Mouse (Mus musculus) kidney, embryonic 15.5 days (tissue): ENCODE data around the gene Sfxn2. TPM values are rescaled to one million over a fixed set of nuclear protein-coding genes. Genes with fewer than 3 reads are reported as not detected.

Experiments used
- ATAC-seq: fragments of 200-750 bp; cut with Nextera tagmentation; replicated peaks from 2 replicates; pipeline ENCODE4 v1.8.0; 2017; ENCODE audit warnings: moderate TSS enrichment; ENCODE audit not compliant: low FRiP score
- H3K27ac ChIP-seq: fragments of 300-500 bp; sonication (generic); 2 replicates; pipeline ENCODE4 v1.5.1; 2015; ENCODE audit warnings: mild to moderate bottlenecking, inconsistent platforms
- H3K27me3 ChIP-seq: fragments of 300-500 bp; sonication (generic); 2 replicates; pipeline ENCODE4 v1.6.1; 2015; ENCODE audit warnings: inconsistent platforms
- H3K36me3 ChIP-seq: fragments of 300-500 bp; sonication (generic); 2 replicates; pipeline ENCODE4 v1.6.1; 2015; ENCODE audit warnings: inconsistent platforms
- H3K4me1 ChIP-seq: fragments of 300-500 bp; sonication (generic); 2 replicates; pipeline ENCODE4 v1.6.1; 2015; ENCODE audit warnings: inconsistent platforms
- H3K4me2 ChIP-seq: fragments of 300-500 bp; sonication (generic); 2 replicates; pipeline ENCODE4 v1.6.1; 2015; ENCODE audit warnings: moderate library complexity, mild to moderate bottlenecking, inconsistent platforms
- H3K4me3 ChIP-seq: fragments of 300-500 bp; sonication (generic); replicated peaks from 2 replicates; pipeline ENCODE4 v1.5.1; 2015; ENCODE audit warnings: mild to moderate bottlenecking, inconsistent platforms
- H3K9ac ChIP-seq: fragments of 300-500 bp; sonication (generic); 2 replicates; pipeline ENCODE4 v1.6.1; 2015; ENCODE audit warnings: mild to moderate bottlenecking, inconsistent platforms
- H3K9me3 ChIP-seq: fragments of 300-500 bp; sonication (generic); replicated peaks from 2 replicates; pipeline ENCODE4 v1.6.1; 2016; ENCODE audit warnings: inconsistent platforms
- WGBS: fragments of 180-500 bp; shearing (Covaris S2); methylation state at CpG from one replicate; pipeline ENCODE4 v1.1.7; 2015; ENCODE audit warnings: mixed read lengths; 5-methylcytosine and 5-hydroxymethylcytosine counted together
- polyA plus RNA-seq: library from polyadenylated mRNA; unstranded; fragments of >200 nt; fragmentation: Nextera tagmentation; extraction: Ambion mirVana; gene quantifications from 2 replicates; pipeline ENCODE4 v1.2.1, GENCODE M21; 2015

Sfxn2 gene
- polyA plus RNA-seq, 1 experiment from 2014 or later: 33.0 TPM

DNA sequence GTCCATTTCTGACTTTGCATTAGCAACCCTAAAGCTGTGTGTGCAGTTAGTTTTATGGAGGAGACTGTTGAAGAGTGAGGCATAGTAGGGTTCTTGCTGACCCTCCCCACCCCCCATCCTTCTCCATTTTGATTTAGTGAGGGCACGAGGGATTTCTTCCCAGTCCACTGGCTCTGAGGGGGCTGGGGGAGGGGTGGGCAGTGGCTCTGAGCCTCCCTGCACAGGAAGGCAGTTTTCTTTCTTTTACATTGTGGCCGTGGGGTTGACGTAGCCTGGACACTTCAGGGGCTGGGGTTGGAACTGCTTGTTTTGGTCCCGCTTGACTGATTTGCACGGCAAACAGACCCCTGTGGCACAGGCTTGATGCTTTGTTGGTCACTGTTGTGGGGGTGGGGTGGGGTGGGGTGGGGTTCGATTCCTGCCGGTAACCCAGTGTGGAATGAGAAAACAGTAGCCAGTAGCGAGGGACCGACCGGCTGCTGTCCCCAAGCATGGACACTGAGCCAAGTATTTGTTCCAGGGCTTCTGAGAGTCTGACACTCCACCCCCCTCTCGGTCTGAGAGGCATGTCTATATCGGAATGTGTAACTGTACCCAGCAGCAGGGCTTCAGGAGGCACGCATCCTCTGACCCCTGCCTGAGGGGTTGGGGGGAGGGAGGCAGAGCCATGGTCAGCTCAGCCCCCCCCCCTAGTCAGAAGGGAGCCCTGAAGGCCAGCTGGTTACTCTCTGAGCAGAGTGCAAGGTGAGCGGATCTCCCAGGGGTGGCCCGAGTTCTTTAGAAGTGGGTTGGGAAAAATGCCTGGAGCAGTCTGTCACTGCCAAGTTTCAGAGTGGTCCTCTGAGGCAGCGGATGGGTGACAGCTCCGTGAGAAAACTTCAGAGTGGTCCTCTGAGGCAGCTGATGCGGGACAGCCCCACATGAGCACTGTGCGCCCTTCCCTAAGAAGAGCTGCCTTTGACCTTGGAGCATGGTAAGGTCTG is 50.9 kb downstream of the Sfxn2 start:
- WGBS: 8% methylated on average over 19 of the region's 19 CpGs
- peak; percentile 71 for ATAC-seq
- Histone ChIP-seq H3K4me1 (peaks cover 67% of the 10 kb centered on the region), H3K36me3 (peaks cover 12% of the 10 kb centered on the region; the same call in 1 of the 2 replicates), H3K9ac (peak overlapping the region; percentile 43), H3K27me3 (no peaks in the 10 kb centered on the region), H3K9me3 (no peaks in the 10 kb centered on the region), H3K4me3 (peak overlapping the region; percentile 40), H3K4me2 (peak overlapping the region; percentile 61), H3K27ac (peak overlapping the region; percentile 93)

DNA sequence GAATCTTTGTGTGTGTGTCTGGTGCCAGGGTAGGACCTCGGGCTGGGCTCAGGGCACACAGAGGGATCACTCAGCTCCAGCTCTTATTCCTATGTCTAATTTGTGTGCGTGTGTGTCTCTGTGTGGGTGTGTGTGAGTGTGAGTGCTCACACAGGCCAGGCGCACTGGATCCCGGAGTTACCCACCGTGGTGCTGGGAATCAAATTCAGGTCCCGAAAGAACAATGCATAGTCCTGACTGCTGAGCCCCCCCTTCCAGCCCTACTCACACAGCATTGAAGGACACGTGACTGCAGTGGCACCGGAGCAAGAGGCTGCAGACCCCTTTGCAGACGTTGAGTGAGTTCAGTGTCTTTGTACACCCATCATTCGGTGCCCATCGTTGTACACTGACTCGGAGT is 51.9 kb downstream of the Sfxn2 start:
- Histone ChIP-seq H3K4me3 (no peak overlapping the region), H3K4me1 (peaks cover 62% of the 10 kb centered on the region)
- 91% methylated on average over 12 of the region's 12 CpGs for WGBS

DNA sequence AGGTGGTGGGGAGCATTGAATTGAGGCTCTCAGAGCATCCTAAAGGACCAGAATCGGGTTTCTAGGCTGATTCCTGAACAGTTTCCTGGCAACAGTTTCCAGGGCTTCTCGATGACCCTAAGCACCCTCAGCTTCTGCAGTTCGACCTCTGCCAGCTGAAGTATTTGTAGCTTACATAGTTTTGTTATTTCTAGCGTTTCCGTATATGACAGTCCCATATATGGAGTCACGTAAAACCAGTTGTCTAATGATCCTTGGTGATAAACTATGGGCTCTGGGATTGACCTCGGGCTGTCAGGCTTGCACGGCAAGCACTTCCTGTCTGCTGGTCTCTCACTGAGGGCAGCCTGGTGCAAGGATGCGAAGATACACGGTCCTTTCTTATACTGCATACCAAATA is 52.4 kb downstream of the Sfxn2 start:
- Histone ChIP-seq H3K36me3 (peaks cover 12% of the 10 kb centered on the region; the same call in 1 of the 2 replicates), H3K9ac (no peak overlapping the region), H3K4me3 (no peak overlapping the region), H3K4me2 (no peak overlapping the region), H3K27me3 (no peaks in the 10 kb centered on the region), H3K27ac (0 out of 2 replicates have a peak overlapping the region, but pooled peaks have one; percentile 33), H3K4me1 (peaks cover 61% of the 10 kb centered on the region), H3K9me3 (no peaks in the 10 kb centered on the region)
- 37% methylated on average over 10 of the region's 10 CpGs for WGBS
- ATAC-seq: no peak

More for the DNA sequence above, 51.9 kb downstream of the Sfxn2 start:
- H3K27ac ChIP-seq: peak overlapping the region; percentile 93; the same call in 1 of the 2 replicates
- H3K27me3 ChIP-seq: no peaks in the 10 kb centered on the region
- ATAC-seq: no peak
- no peaks in the 10 kb centered on the region for H3K9me3 ChIP-seq
- no peak overlapping the region for H3K9ac ChIP-seq
- H3K36me3 ChIP-seq: peaks cover 12% of the 10 kb centered on the region; the same call in 1 of the 2 replicates
- peak overlapping the region; percentile 61 for H3K4me2 ChIP-seq

DNA sequence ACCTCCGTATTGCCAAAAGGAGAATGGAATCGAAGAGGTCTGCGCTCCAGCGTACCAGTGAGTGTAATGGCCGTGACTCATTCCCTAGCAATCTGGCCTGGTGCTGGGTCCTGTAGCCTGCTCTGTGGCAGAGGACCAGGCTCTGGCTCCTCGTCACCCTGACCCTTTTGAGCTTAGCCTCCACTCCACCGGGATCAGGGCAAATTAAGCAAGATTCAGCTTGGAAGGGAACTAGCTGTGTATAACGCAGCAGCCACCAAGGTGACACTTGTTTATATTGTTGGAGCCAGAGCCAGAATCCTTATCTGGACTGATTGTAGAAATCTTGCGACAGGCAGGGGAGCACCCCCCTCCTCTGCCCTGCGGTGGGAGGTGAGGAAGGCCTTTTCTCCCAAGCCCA is 55.2 kb downstream of the Sfxn2 start:
- no peak overlapping the region for H3K9ac ChIP-seq
- H3K27me3 ChIP-seq: no peaks in the 10 kb centered on the region
- peaks cover 34% of the 10 kb centered on the region for H3K4me1 ChIP-seq
- ATAC-seq: no peak
- no peaks in the 10 kb centered on the region for H3K9me3 ChIP-seq
- H3K4me2 ChIP-seq: no peak overlapping the region
- no peak overlapping the region for H3K4me3 ChIP-seq
- 83% methylated on average over 10 of the region's 10 CpGs for WGBS
- H3K27ac ChIP-seq: no peak overlapping the region
- peaks cover 12% of the 10 kb centered on the region; the same call in 1 of the 2 replicates for H3K36me3 ChIP-seq

DNA sequence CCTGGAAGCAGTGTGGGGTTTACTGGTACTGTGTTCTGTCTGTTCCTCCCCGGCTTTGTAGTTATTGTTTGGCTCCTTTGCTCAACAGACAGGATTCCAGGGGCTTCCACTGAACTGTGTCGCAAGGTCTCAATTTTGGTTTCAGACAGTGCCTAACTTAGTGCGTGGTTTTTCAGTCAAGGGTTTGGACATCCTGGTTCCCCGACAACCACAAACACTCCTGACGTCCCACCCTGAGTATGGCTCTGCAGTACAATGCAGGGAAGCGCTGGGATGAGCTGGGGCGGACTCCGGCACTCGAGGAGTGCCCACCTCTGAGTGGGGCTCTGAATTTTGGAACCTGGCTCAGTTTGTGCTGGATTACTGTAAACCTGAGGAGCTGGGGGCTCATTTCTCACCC is 56.6 kb downstream of the Sfxn2 start:
- H3K36me3 ChIP-seq: peaks cover 12% of the 10 kb centered on the region; the same call in 1 of the 2 replicates
- H3K9me3 ChIP-seq: no peaks in the 10 kb centered on the region
- H3K9ac ChIP-seq: no peak overlapping the region
- H3K4me1 ChIP-seq: peaks cover 22% of the 10 kb centered on the region
- H3K4me2 ChIP-seq: no peak overlapping the region
- H3K4me3 ChIP-seq: no peak overlapping the region
- no peak for ATAC-seq
- no peaks in the 10 kb centered on the region for H3K27me3 ChIP-seq
- no peak overlapping the region for H3K27ac ChIP-seq
- 84% methylated on average over 9 of the region's 9 CpGs for WGBS

DNA sequence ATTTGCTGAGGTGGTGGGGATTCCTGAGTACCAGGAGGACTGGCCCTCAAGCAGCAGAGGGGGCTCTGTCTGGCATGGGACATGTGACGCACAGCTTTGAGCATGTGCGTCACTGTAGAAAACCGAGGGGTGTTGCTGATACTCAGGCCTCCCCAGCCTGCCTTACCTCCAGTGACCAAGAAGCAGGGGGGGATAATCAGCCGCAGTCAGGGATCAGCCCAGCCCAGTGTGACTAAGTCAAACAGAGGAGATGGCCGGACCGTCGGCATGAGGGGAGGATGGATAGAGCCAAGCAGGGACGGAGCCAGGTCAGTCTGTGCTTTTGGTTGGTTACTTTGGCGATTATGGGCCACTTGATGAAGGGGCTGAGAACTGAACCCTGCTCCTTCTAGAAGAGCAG is 58.5 kb downstream of the Sfxn2 start:
- peaks cover 30% of the 10 kb centered on the region for H3K4me1 ChIP-seq
- H3K4me2 ChIP-seq: no peak overlapping the region
- 90% methylated on average over 9 of the region's 9 CpGs for WGBS
- H3K4me3 ChIP-seq: no peak overlapping the region
- no peak overlapping the region for H3K9ac ChIP-seq
- no peak for ATAC-seq
- H3K27ac ChIP-seq: no peak overlapping the region
- no peaks in the 10 kb centered on the region for H3K9me3 ChIP-seq
- no peaks in the 10 kb centered on the region for H3K27me3 ChIP-seq
- peaks cover 8% of the 10 kb centered on the region; the same call in 1 of the 2 replicates for H3K36me3 ChIP-seq

DNA sequence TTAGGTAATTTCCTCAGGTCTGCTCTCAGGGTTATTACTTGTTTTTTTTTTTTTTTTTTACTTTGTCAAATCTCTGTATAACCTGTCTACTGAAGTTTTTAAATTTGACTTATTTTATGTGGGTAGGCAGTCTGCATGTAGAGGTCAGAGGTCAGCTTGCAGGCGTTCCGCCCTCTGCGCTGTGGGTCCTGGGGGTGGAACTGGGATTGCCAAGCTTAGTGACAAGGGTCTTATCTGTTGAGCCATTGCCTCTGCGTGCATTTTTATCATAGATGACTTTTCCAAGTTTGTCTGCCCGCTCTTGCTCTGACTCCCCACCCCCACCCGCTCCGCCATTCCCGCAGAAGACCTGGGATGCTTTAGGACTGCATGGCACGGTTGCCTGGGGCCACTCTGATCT is 62.6 kb downstream of the Sfxn2 start:
- Histone ChIP-seq H3K4me3 (no peak overlapping the region), H3K27me3 (no peaks in the 10 kb centered on the region), H3K36me3 (peaks cover 19% of the 10 kb centered on the region), H3K9me3 (no peaks in the 10 kb centered on the region), H3K4me1 (peaks cover 51% of the 10 kb centered on the region), H3K9ac (no peak overlapping the region), H3K4me2 (no peak overlapping the region), H3K27ac (peak overlapping the region; percentile 71; the same call in 1 of the 2 replicates)
- WGBS: 63% methylated on average over 9 of the region's 9 CpGs
- no peak for ATAC-seq

DNA sequence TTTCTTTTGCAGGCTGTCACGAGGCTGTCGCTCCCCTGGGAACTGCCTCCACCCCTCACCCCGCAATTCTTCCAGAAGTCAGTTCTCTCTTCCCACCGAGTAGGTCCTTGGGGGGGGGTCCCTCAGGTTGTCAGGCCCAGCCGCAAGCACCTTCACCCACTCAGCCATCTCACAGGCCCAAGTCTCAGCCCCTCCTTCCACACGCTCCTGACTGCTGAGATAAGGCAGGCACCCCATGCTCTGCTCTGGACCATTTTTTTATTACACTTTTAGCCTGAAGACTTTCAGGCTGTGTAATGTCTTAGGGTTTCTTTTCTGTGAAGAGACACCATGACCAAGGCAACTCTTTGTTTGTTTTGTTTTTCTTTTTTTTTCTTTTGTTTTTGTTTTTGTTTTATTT is 64.4 kb downstream of the Sfxn2 start:
- ATAC-seq: no peak
- Histone ChIP-seq H3K4me2 (no peak overlapping the region), H3K27ac (0 out of 2 replicates have a peak overlapping the region, but pooled peaks have one; percentile 22), H3K4me1 (peaks cover 70% of the 10 kb centered on the region), H3K4me3 (no peak overlapping the region), H3K9me3 (no peaks in the 10 kb centered on the region), H3K9ac (no peak overlapping the region), H3K36me3 (peaks cover 19% of the 10 kb centered on the region), H3K27me3 (no peaks in the 10 kb centered on the region)
- 47% methylated on average over 6 of the region's 6 CpGs for WGBS

DNA sequence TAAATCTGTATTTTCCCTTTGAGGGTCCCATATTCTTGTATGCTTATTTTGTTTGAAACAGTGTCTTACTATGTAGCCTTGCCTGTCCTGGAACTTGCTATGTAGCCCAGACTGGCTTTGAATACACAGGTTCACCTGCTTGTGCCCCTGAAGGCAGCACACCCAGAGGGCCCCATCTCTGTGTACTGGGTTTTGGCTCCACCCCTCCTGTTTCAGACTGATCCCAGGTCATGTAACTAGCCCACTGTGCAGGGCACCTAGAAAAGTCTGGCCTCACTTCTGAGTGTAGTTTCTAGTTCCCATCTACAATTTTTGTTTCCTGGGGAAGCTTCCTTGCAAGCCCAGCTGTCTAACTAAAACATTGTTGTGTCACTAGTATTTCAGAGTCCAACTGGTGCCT is 65.9 kb downstream of the Sfxn2 start:
- ATAC-seq: no peak
- Histone ChIP-seq H3K9ac (no peak overlapping the region), H3K4me1 (peaks cover 82% of the 10 kb centered on the region), H3K36me3 (peaks cover 19% of the 10 kb centered on the region), H3K27me3 (no peaks in the 10 kb centered on the region), H3K4me2 (no peak overlapping the region), H3K4me3 (no peak overlapping the region), H3K27ac (peak overlapping the region; percentile 57), H3K9me3 (no peaks in the 10 kb centered on the region)

DNA sequence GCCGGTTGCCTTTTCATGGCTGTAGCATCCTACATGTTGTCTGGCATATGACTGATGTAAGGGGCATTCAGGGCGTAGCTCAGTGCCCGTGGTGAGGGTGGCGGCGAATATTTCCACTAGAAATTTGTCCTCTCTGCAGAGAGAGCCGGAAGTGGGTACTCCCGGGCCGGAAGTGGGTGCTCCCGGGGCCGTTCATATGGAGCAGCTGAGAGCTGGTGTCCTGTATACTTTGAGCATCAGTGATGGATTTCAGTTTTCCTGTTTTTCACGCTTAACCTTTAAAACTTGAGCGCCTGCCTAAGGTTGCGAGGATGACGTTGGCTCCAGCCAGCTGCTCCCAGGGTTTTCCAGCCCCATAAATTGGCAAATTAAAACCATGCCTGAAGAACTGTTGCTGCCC is 66.3 kb downstream of the Sfxn2 start:
- WGBS: 73% methylated on average over 14 of the region's 14 CpGs
- ATAC-seq: no peak
- no peak overlapping the region for H3K4me2 ChIP-seq
- peaks cover 86% of the 10 kb centered on the region for H3K4me1 ChIP-seq
- H3K36me3 ChIP-seq: peaks cover 19% of the 10 kb centered on the region
- no peaks in the 10 kb centered on the region for H3K27me3 ChIP-seq
- H3K9me3 ChIP-seq: no peaks in the 10 kb centered on the region
- peak overlapping the region; percentile 57 for H3K27ac ChIP-seq
- no peak overlapping the region for H3K4me3 ChIP-seq
- H3K9ac ChIP-seq: no peak overlapping the region

DNA sequence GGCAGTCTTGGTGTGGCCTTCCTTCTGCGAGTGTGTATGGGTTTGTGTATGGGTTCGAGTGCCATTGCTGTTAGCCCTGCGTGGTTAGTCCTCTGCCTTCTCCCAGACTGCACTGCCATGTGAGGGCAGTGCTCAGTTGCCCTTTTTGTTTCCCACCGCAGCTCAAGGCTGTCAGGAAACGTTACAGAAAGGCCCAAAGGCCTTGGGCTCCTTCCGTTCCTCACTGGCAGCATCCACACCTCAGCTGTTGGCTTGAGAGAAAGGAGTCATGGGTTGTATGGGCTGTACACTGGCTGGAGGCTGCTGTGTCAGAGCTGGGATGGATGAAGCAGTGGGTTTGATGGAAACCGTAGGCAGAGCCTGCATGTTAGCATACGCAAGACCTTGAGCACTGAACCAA is 67.6 kb downstream of the Sfxn2 start:
- Histone ChIP-seq H3K4me3 (no peak overlapping the region), H3K27me3 (no peaks in the 10 kb centered on the region), H3K4me1 (peaks cover 90% of the 10 kb centered on the region), H3K9me3 (no peaks in the 10 kb centered on the region), H3K36me3 (peaks cover 20% of the 10 kb centered on the region), H3K9ac (no peak overlapping the region), H3K4me2 (no peak overlapping the region), H3K27ac (peak overlapping the region; percentile 92)
- 82% methylated on average over 8 of the region's 8 CpGs for WGBS
- ATAC-seq: no peak

DNA sequence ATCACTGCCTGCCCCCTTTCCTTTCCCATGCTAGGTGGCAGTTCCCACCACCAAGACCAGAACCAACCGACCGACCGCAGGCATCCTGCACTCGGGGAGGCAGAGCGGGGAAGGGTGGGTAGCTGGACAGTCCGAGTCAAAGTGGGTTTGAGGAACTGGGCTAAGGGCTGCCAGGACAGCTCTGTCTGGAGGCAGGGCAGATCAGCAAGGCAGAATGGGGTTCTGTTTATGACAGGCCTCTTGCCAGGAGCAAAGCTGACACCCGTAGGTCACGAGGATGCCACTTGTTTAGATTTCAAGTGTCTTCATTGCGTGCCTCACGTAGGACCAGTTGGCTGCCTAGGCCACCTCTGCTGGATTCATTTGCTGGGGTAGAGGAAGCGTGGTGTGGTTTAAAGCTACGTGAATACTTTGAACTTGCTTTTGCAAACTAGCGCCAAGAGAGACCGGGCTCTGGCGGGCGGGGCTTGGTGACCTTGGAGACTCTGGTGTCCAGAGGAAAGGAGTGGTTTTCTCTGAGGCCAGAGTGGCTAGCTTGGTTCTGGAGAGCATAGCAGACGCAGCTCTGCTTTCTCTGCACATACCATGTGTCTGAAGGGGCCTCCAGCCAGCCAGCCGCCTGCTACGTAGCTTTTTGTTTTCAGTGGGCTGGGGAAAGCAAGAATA is 68.4 kb downstream of the Sfxn2 start:
- no peaks in the 10 kb centered on the region for H3K9me3 ChIP-seq
- peak overlapping the region; percentile 20 for H3K4me2 ChIP-seq
- H3K9ac ChIP-seq: 0 out of 2 replicates have a peak overlapping the region, but pooled peaks have one; percentile 3
- H3K4me3 ChIP-seq: no peak overlapping the region
- H3K36me3 ChIP-seq: peaks cover 28% of the 10 kb centered on the region
- H3K4me1 ChIP-seq: peaks cover 90% of the 10 kb centered on the region
- H3K27ac ChIP-seq: peak overlapping the region; percentile 92
- no peaks in the 10 kb centered on the region for H3K27me3 ChIP-seq
- 33% methylated on average over 19 of the region's 19 CpGs for WGBS
- peak; percentile 55 for ATAC-seq
